Mouse (Mus musculus) bone marrow, adult 2 months (tissue): ENCODE results near the gene Kcnj4.

ENCODE experiments used
- CTCF ChIP-seq: fragments of 200-500 bp; IDR thresholded peaks from 2 replicates; pipeline ENCODE4 v1.5.1; 2011; ENCODE audit warnings: low read length, control low read depth; ENCODE audit not compliant: control insufficient read depth, insufficient read depth
- POLR2A ChIP-seq: fragments of 200-500 bp; IDR thresholded peaks from 2 replicates; pipeline ENCODE4 v1.6.1; 2011; ENCODE audit warnings: low read depth, mild to moderate bottlenecking, control low read depth, low read length, borderline replicate concordance; ENCODE audit not compliant: control insufficient read depth

DNA sequence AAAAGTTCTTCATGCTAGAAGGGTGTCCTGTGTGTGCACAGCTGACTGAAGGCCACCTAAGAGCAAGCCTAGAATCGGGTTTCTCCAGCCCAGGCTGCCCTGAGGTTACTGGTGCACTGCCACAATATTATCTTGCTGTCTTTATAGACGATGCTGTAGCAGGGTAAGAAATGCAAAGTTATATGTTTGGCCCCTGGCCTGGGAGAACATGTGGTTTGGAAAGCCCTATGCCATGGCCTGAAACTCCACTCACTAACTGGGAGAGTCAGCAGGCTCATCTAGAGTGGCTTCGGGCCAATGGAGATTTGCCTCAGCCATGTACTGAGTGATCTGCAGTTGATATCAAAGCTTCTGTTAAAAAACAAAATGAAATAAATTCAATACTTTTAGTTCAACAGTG is 28.8 kb upstream of the Kcnj4 start:
- TF ChIP-seq POLR2A (no peak), CTCF (no peak)
